Mouse (Mus musculus) embryonic facial prominence, embryonic 11.5 days (tissue): ENCODE data around the gene Smpd3. TPM values are rescaled to one million over a fixed set of nuclear protein-coding genes. Genes with fewer than 3 reads are reported as not detected.

Experiments
- ATAC-seq: fragments of 200-750 bp; cut with Nextera tagmentation; replicated peaks from 2 replicates; pipeline ENCODE4 v1.8.0; 2017; ENCODE audit warnings: low read depth; ENCODE audit not compliant: insufficient number of reproducible peaks, low FRiP score, low TSS enrichment
- DNase-seq: peaks from one replicate; pipeline ENCODE4 v3.0.0-alpha.2; 2015; ENCODE audit warnings: low spot score
- H3K27ac ChIP-seq: fragments of 300-500 bp; sonication (generic); replicated peaks from 2 replicates; pipeline ENCODE4 v1.5.1; 2014; ENCODE audit warnings: mild to moderate bottlenecking, low read depth, low read length, control low read depth
- H3K27me3 ChIP-seq: fragments of 300-500 bp; sonication (generic); 2 replicates; pipeline ENCODE4 v1.6.1; 2014; ENCODE audit warnings: mild to moderate bottlenecking, low read length, moderate library complexity, mixed read lengths; ENCODE audit not compliant: control insufficient read depth, insufficient read depth
- H3K36me3 ChIP-seq: fragments of 300-500 bp; sonication (generic); replicated peaks from 2 replicates; pipeline ENCODE4 v1.6.1; 2014; ENCODE audit warnings: low read depth, mild to moderate bottlenecking, low read length, moderate library complexity, mixed read lengths; ENCODE audit not compliant: control insufficient read depth, insufficient read depth
- H3K4me1 ChIP-seq: fragments of 300-500 bp; sonication (generic); 2 replicates; pipeline ENCODE4 v1.6.1; 2014; ENCODE audit warnings: low read length, mixed read lengths; ENCODE audit not compliant: control insufficient read depth, insufficient read depth
- H3K4me2 ChIP-seq: fragments of 300-500 bp; sonication (generic); 2 replicates; pipeline ENCODE4 v1.6.1; 2014; ENCODE audit warnings: low read depth, mild to moderate bottlenecking, control low read depth, low read length, moderate library complexity
- H3K4me3 ChIP-seq: fragments of 300-500 bp; sonication (generic); 2 replicates; pipeline ENCODE4 v1.5.1; 2014; ENCODE audit warnings: low read depth, low read length, control low read depth
- H3K9ac ChIP-seq: fragments of 300-500 bp; sonication (generic); replicated peaks from 2 replicates; pipeline ENCODE4 v1.6.1; 2014; ENCODE audit warnings: mild to moderate bottlenecking, control low read depth, low read length
- H3K9me3 ChIP-seq: fragments of 300-500 bp; sonication (generic); replicated peaks from 2 replicates; pipeline ENCODE4 v1.6.1; 2016; ENCODE audit warnings: mild to moderate bottlenecking, low read length, inconsistent platforms, mixed read lengths; ENCODE audit not compliant: control insufficient read depth
- WGBS: fragments of 180-500 bp; shearing (Covaris S2); extraction: QIAGEN DNeasy Blood & Tissue Kit; methylation state at CpG from one replicate; pipeline ENCODE4 v1.1.7; 2014; 5-methylcytosine and 5-hydroxymethylcytosine counted together
- polyA plus RNA-seq: library from polyadenylated mRNA; unstranded; fragments of >200 nt; fragmentation: Nextera tagmentation; extraction: Ambion mirVana; gene quantifications from 2 replicates; pipeline ENCODE4 v1.2.1, GENCODE M21; 2014

Gene Smpd3
- polyA plus RNA-seq, 1 experiment from 2014 or later: 2.0 TPM

GRCm38 (mm10) chr8:106287445-106287844 is 50.3 kb downstream of the Smpd3 start:
- Histone ChIP-seq H3K9me3 (no peaks in the 10 kb centered on the region), H3K4me1 (no peaks in the 10 kb centered on the region), H3K27me3 (no peaks in the 10 kb centered on the region), H3K9ac (no peak overlapping the region), H3K4me2 (no peak overlapping the region), H3K4me3 (no peak overlapping the region), H3K36me3 (no peaks in the 10 kb centered on the region), H3K27ac (no peak overlapping the region)
- no peak for DNase-seq
- WGBS: 21% methylated on average over 2 of the region's 2 CpGs
- ATAC-seq: no peak

GRCm38 (mm10) chr8:106280844-106281243 is 56.9 kb downstream of the Smpd3 start:
- Histone ChIP-seq H3K9ac (no peak overlapping the region), H3K36me3 (no peaks in the 10 kb centered on the region), H3K27me3 (no peaks in the 10 kb centered on the region), H3K9me3 (no peaks in the 10 kb centered on the region), H3K27ac (no peak overlapping the region), H3K4me1 (no peaks in the 10 kb centered on the region), H3K4me3 (no peak overlapping the region), H3K4me2 (no peak overlapping the region)
- no peak for DNase-seq
- ATAC-seq: no peak
- 39% methylated on average over 4 of the region's 4 CpGs for WGBS

GRCm38 (mm10) chr8:106280154-106280553 is 57.6 kb downstream of the Smpd3 start:
- Histone ChIP-seq H3K36me3 (no peaks in the 10 kb centered on the region), H3K9me3 (no peaks in the 10 kb centered on the region), H3K4me1 (no peaks in the 10 kb centered on the region), H3K4me2 (no peak overlapping the region), H3K9ac (no peak overlapping the region), H3K4me3 (no peak overlapping the region), H3K27ac (no peak overlapping the region), H3K27me3 (no peaks in the 10 kb centered on the region)
- no peak for ATAC-seq
- WGBS: 46% methylated on average over 5 of the region's 5 CpGs
- DNase-seq: no peak

- ATAC-seq: no peak
- H3K4me2 ChIP-seq: no peak overlapping the region
- H3K9ac ChIP-seq: no peak overlapping the region
- no peaks in the 10 kb centered on the region for H3K27me3 ChIP-seq
- H3K36me3 ChIP-seq: no peaks in the 10 kb centered on the region
- H3K4me3 ChIP-seq: no peak overlapping the region
- H3K9me3 ChIP-seq: no peaks in the 10 kb centered on the region
- 80% methylated on average over 11 of the region's 11 CpGs for WGBS
- DNase-seq: no peak
- H3K27ac ChIP-seq: no peak overlapping the region
- H3K4me1 ChIP-seq: no peaks in the 10 kb centered on the region
These were observed 59.3 kb downstream of the Smpd3 start for GRCm38 (mm10) chr8:106278367-106279042.

- ATAC-seq (no peak), DNase-seq (no peak)
- H3K4me3 ChIP-seq: no peak overlapping the region
- no peaks in the 10 kb centered on the region for H3K36me3 ChIP-seq
- no peak overlapping the region for H3K4me2 ChIP-seq
- H3K9ac ChIP-seq: no peak overlapping the region
- no peaks in the 10 kb centered on the region for H3K4me1 ChIP-seq
- WGBS: 87% methylated on average over 5 of the region's 5 CpGs
- H3K27me3 ChIP-seq: no peaks in the 10 kb centered on the region
- H3K27ac ChIP-seq: no peak overlapping the region
- no peaks in the 10 kb centered on the region for H3K9me3 ChIP-seq
These were observed 61.0 kb downstream of the Smpd3 start for GRCm38 (mm10) chr8:106276709-106277317.

GRCm38 (mm10) chr8:106273468-106273867 is 64.3 kb downstream of the Smpd3 start:
- H3K9me3 ChIP-seq: no peaks in the 10 kb centered on the region
- ATAC-seq: no peak
- 87% methylated on average over 3 of the region's 3 CpGs for WGBS

GRCm38 (mm10) chr8:106271378-106271777 is 66.4 kb downstream of the Smpd3 start:
- H3K27me3 ChIP-seq: no peaks in the 10 kb centered on the region
- peak; percentile 32 for DNase-seq
- 50% methylated on average over 4 of the region's 4 CpGs for WGBS

More at GRCm38 (mm10) chr8:106273468-106273867, 64.3 kb downstream of the Smpd3 start:
- Histone ChIP-seq H3K36me3 (no peaks in the 10 kb centered on the region), H3K9ac (no peak overlapping the region), H3K27ac (no peak overlapping the region), H3K27me3 (no peaks in the 10 kb centered on the region), H3K4me1 (peaks cover 3% of the 10 kb centered on the region), H3K4me3 (no peak overlapping the region), H3K4me2 (no peak overlapping the region)
- no peak for DNase-seq

GRCm38 (mm10) chr8:106270804-106271203 is 67.0 kb downstream of the Smpd3 start:
- 0 out of 2 replicates have a peak overlapping the region, but pooled peaks have one; percentile 38 for H3K27ac ChIP-seq
- no peak overlapping the region for H3K4me3 ChIP-seq
- H3K4me2 ChIP-seq: no peak overlapping the region
- H3K27me3 ChIP-seq: no peaks in the 10 kb centered on the region
- H3K9ac ChIP-seq: no peak overlapping the region
- WGBS: 11% methylated on average over 5 of the region's 5 CpGs
- DNase-seq (peak; percentile 83), ATAC-seq (peak; percentile 49; the same call in 1 of the 2 replicates)
- H3K36me3 ChIP-seq: no peaks in the 10 kb centered on the region
- no peaks in the 10 kb centered on the region for H3K9me3 ChIP-seq
- H3K4me1 ChIP-seq: peaks cover 3% of the 10 kb centered on the region

More at GRCm38 (mm10) chr8:106271378-106271777, 66.4 kb downstream of the Smpd3 start:
- ATAC-seq: no peak
- H3K9ac ChIP-seq: 0 out of 2 replicates have a peak overlapping the region, but pooled peaks have one; percentile 6
- peak overlapping the region; percentile 41; the same call in 1 of the 2 replicates for H3K27ac ChIP-seq
- H3K4me2 ChIP-seq: no peak overlapping the region
- H3K9me3 ChIP-seq: no peaks in the 10 kb centered on the region
- H3K4me1 ChIP-seq: peaks cover 3% of the 10 kb centered on the region
- H3K4me3 ChIP-seq: no peak overlapping the region
- no peaks in the 10 kb centered on the region for H3K36me3 ChIP-seq
